Mouse (Mus musculus) intestine, postnatal 0 days (tissue): ENCODE measurements around the gene Ifne. TPM values are rescaled to one million over a fixed set of nuclear protein-coding genes. Genes with fewer than 3 reads are reported as not detected.
"Not testable (repeated sequence)": the region's sequence is repeated elsewhere in the genome, so short reads cannot be mapped to it uniquely, and the experiment has no call there.

Source experiments
- ATAC-seq: fragments of 200-750 bp; cut with Nextera tagmentation; 2 replicates; pipeline ENCODE4 v1.8.0; 2017; ENCODE audit warnings: mild to moderate bottlenecking, moderate TSS enrichment, moderate library complexity
- H3K27ac ChIP-seq: fragments of 300-500 bp; sonication (generic); 2 replicates; pipeline ENCODE4 v1.5.1; 2014; ENCODE audit warnings: mild to moderate bottlenecking, low read depth, low read length, moderate library complexity
- H3K27me3 ChIP-seq: fragments of 300-500 bp; sonication (generic); replicated peaks from 2 replicates; pipeline ENCODE4 v1.6.1; 2014; ENCODE audit warnings: low read length, mixed read lengths; ENCODE audit not compliant: control insufficient read depth, insufficient read depth
- H3K36me3 ChIP-seq: fragments of 300-500 bp; sonication (generic); 2 replicates; pipeline ENCODE4 v1.6.1; 2014; ENCODE audit warnings: mild to moderate bottlenecking, moderate library complexity; ENCODE audit not compliant: control insufficient read depth, insufficient read depth
- H3K4me1 ChIP-seq: fragments of 300-500 bp; sonication (generic); replicated peaks from 2 replicates; pipeline ENCODE4 v1.6.1; 2014; ENCODE audit warnings: antibody characterized with exemption, low read length, mixed read lengths; ENCODE audit not compliant: control insufficient read depth, insufficient read depth
- H3K4me2 ChIP-seq: fragments of 300-500 bp; sonication (generic); replicated peaks from 2 replicates; pipeline ENCODE4 v1.6.1; 2014; ENCODE audit warnings: low read depth, mild to moderate bottlenecking, moderate library complexity
- H3K4me3 ChIP-seq: fragments of 300-500 bp; sonication (generic); 2 replicates; pipeline ENCODE4 v1.5.1; 2014; ENCODE audit warnings: low read depth, low read length
- H3K9ac ChIP-seq: fragments of 300-500 bp; sonication (generic); 2 replicates; pipeline ENCODE4 v1.6.1; 2014; ENCODE audit warnings: mild to moderate bottlenecking, low read depth, low read length
- H3K9me3 ChIP-seq: fragments of 300-500 bp; sonication (generic); 2 replicates; pipeline ENCODE4 v1.6.1; 2016; ENCODE audit warnings: mixed run types; ENCODE audit not compliant: control insufficient read depth
- CTCF ChIP-seq: sonication (generic); IDR thresholded peaks from 2 replicates; pipeline ENCODE4 v1.5.1; 2016; ENCODE audit warnings: low read depth, mild to moderate bottlenecking, control low read depth, antibody characterized with exemption, moderate library complexity
- WGBS: fragments of 180-500 bp; shearing (Covaris S2); extraction: QIAGEN DNeasy Blood & Tissue Kit; methylation state at CpG from one replicate; pipeline ENCODE4 v1.1.7; 2014; 5-methylcytosine and 5-hydroxymethylcytosine counted together
- microRNA counts: library from miRNA; unstranded; fragments of <30 nt; microRNA quantifications from one replicate; lab custom pipeline; 2016
- microRNA-seq: library from miRNA; unstranded; fragments of <30 nt; microRNA quantifications from one replicate; pipeline ENCODE4, GENCODE M21; 2016
- polyA plus RNA-seq: library from polyadenylated mRNA; unstranded; fragments of >200 nt; fragmentation: Nextera tagmentation; extraction: Ambion mirVana; gene quantifications from 2 replicates; pipeline ENCODE4 v1.2.1, GENCODE M21; 2015

Ifne gene
- polyA plus RNA-seq, 1 experiment from 2014 or later, result not detected

DNA sequence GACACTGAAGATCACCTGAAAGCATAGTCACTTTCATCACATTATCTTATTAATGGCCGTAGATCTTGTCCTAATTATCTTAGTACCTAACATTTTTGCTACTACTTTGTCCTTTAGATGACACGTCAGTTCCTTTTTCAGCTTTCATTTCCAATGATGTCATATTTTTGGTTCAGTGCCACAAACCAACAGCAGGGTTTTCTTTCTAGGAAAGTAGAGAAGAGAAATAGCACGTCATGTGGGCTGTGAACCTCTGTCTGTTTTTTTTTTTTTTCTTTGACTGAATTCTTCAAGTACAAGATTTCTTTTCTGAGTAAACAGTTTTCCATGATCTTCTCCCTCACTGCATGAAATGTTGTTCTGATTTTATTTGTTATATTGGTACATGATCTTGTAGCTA lies 39.9 kb downstream of the Ifne start:
- Histone ChIP-seq H3K36me3 (no peaks in the 10 kb centered on the region), H3K4me3 (no peak overlapping the region), H3K4me2 (no peak overlapping the region), H3K27ac (no peak overlapping the region), H3K9ac (no peak overlapping the region), H3K9me3 (no peaks in the 10 kb centered on the region), H3K4me1 (no peaks in the 10 kb centered on the region), H3K27me3 (no peaks in the 10 kb centered on the region; the same call in 1 of the 2 replicates)
- WGBS, result 70% methylated on average over 3 of the region's 3 CpGs
- ATAC-seq, result no peak
- no peak for TF ChIP-seq CTCF

DNA sequence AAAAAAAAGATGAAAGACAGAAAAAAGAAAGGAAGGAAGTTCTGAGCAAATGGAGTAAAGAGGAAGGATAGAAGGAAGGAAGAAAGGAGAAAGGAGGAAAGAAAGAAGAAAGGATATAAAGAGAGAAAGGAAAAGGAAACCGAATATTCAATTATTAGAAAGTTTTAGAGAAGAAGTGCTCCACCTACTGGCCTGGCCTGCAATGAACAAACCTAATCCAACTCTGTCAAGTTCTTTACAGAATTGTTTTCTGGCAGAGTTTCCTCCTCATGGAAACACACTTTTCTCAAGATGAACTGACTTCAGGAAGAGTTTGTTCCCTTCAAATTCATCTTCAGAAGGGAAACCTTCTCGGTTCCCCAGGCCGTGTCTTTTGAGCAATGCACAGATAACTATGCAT lies 41.2 kb downstream of the Ifne start:
- H3K36me3 ChIP-seq, result no peaks in the 10 kb centered on the region
- H3K4me3 ChIP-seq, result no peak overlapping the region
- no peak for ATAC-seq
- no peaks in the 10 kb centered on the region; the same call in 1 of the 2 replicates for H3K27me3 ChIP-seq
- TF ChIP-seq CTCF, result peak; percentile 64
- WGBS, result 37% methylated on average over 3 of the region's 3 CpGs
- no peak overlapping the region for H3K27ac ChIP-seq
- H3K9ac ChIP-seq, result no peak overlapping the region
- no peaks in the 10 kb centered on the region for H3K9me3 ChIP-seq
- no peaks in the 10 kb centered on the region for H3K4me1 ChIP-seq
- H3K4me2 ChIP-seq, result no peak overlapping the region

DNA sequence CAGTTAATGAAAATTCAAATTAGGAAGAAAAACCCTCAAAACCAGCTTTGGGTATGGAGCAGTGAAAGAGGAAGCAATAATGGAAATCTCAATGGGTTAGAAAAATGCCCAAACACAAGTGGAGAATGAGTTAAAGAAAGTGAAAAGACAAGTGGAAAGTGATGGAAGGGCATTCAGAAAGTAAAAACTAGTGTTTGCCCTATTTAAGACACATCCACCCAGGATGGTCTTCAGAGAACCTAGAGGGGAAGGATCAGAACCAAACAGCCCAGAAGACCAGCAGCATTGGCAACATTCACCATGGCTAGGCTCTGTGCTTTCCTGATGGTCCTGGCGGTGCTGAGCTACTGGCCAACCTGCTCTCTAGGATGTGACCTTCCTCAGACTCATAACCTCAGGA lies 44.8 kb downstream of the Ifne start, which contains the start of gene Ifna5:
Ifna5 (plus strand) TSS at position 301 of the 400 bp plus-strand sequence.
- H3K36me3 ChIP-seq, H3K9me3 ChIP-seq, H3K9ac ChIP-seq, H3K4me2 ChIP-seq, ATAC-seq, H3K27me3 ChIP-seq, H3K27ac ChIP-seq, H3K4me3 ChIP-seq, H3K4me1 ChIP-seq: not testable (repeated sequence)
- 67% methylated on average over 1 of the region's 1 CpGs for WGBS

DNA sequence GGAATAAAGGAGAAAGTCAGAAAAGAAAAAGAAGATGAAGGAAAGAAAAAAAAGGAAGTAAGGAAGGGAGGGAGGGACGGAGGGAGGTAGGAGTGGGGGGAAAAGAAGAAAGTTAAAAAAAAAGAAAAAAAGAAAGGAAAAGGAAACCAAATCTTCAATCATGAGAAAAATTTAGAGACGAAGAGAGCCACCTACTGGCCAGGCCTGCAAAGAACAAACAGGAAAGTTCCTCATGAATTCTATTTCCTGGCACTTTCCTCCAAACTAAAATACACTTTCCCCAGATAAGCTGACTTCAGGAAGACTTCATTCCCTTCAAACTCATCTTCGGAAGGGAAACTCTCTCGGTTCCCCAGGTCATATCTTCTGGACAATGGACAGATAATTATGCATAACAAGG lies 49.5 kb downstream of the Ifne start:
- Histone ChIP-seq H3K4me2 (no peak overlapping the region), H3K9me3 (no peaks in the 10 kb centered on the region), H3K4me1 (no peaks in the 10 kb centered on the region), H3K4me3 (no peak overlapping the region), H3K27me3 (no peaks in the 10 kb centered on the region), H3K36me3 (no peaks in the 10 kb centered on the region), H3K9ac (no peak overlapping the region), H3K27ac (no peak overlapping the region)
- 34% methylated on average over 4 of the region's 4 CpGs for WGBS
- TF ChIP-seq CTCF, result peak; percentile 58
- no peak for ATAC-seq

MicroRNA genes within 50 kb of the gene (microRNA counts, 519-probe panel; counts per million panel counts)
- microRNA mmu-miR-31 (lab: Ali Mortazavi, UCI), result 4,272 counts per million, percentile 63 among the panel's probes with 10 or more counts

Small RNA genes lying within 50 kb of the gene (microRNA-seq; reads per million reads assigned to microRNA genes)
- gene Mir31, result 9,832 reads per million, percentile 93 among the genes with 10 or more reads in this experiment

Other genes starting within 250 kb of the Ifne start
- gene C87499, start 245.8 kb downstream of the Ifne start, polyA plus RNA-seq, result not detected in 2 replicates
- not detected in 2 replicates for gene Ifna13, start 235.7 kb downstream of the Ifne start, polyA plus RNA-seq
- not detected in 2 replicates for gene Ifna16, start 203.3 kb downstream of the Ifne start, polyA plus RNA-seq
- gene Ifna2, start 196.3 kb downstream of the Ifne start, polyA plus RNA-seq, result not detected in 2 replicates
- gene Ifnab, start 188.8 kb downstream of the Ifne start, polyA plus RNA-seq, result not detected in 2 replicates
- 0.16 and 0.43 TPM in 2 replicates for gene Gm26566, start 158.4 kb downstream of the Ifne start, polyA plus RNA-seq
- 40.5 and 42.5 TPM in 2 replicates for gene Klhl9, start 157.7 kb downstream of the Ifne start, polyA plus RNA-seq
- gene Gm13271, start 125.3 kb downstream of the Ifne start, polyA plus RNA-seq, result not detected in 2 replicates
- gene Gm13283, start 120.1 kb downstream of the Ifne start, polyA plus RNA-seq, result 0.20 TPM in 1 of 2 replicates, not detected in the other
- gene Gm13290, start 106.4 kb downstream of the Ifne start, polyA plus RNA-seq, result 0.13 TPM in 1 of 2 replicates, not detected in the other
- gene Gm13289, start 103.3 kb downstream of the Ifne start, polyA plus RNA-seq, result not detected in 2 replicates
- not detected in 2 replicates for gene Gm13272, start 100.4 kb downstream of the Ifne start, polyA plus RNA-seq
- 0.18 TPM in 1 of 2 replicates, not detected in the other for gene Ifnz, start 98.1 kb downstream of the Ifne start, polyA plus RNA-seq
- not detected in 2 replicates for gene Gm13276, start 94.5 kb downstream of the Ifne start, polyA plus RNA-seq
- gene Gm13277, start 91.6 kb downstream of the Ifne start, polyA plus RNA-seq, result not detected in 2 replicates
- gene Gm13278, start 88.7 kb downstream of the Ifne start, polyA plus RNA-seq, result not detected in 2 replicates
- gene Gm13275, start 85.7 kb downstream of the Ifne start, polyA plus RNA-seq, result not detected in 2 replicates
- not detected in 2 replicates for gene Gm13279, start 82.8 kb downstream of the Ifne start, polyA plus RNA-seq
- 0.37 and 0.42 TPM in 2 replicates for gene Gm13285, start 80.5 kb downstream of the Ifne start, polyA plus RNA-seq
- gene Gm13287, start 76.9 kb downstream of the Ifne start, polyA plus RNA-seq, result not detected in 2 replicates
- gene Gm13288, start 74.7 kb downstream of the Ifne start, polyA plus RNA-seq, result not detected in 2 replicates
- gene Ifna7, start 64.0 kb downstream of the Ifne start, polyA plus RNA-seq, result not detected in 2 replicates
- gene Ifna11, start 60.2 kb downstream of the Ifne start, polyA plus RNA-seq, result not detected in 2 replicates
- not detected in 2 replicates for gene Ifna6, start 52.8 kb downstream of the Ifne start, polyA plus RNA-seq
- not detected in 2 replicates for gene Ifna5, start 44.7 kb downstream of the Ifne start, polyA plus RNA-seq
- gene Ifna4, start 38.3 kb downstream of the Ifne start, polyA plus RNA-seq, result not detected in 2 replicates
- not detected in 2 replicates for gene Ifna1, start 30.1 kb downstream of the Ifne start, polyA plus RNA-seq